Mouse (Mus musculus): ENCODE data around the gene Dlx1. TPM values are rescaled to one million over a fixed set of nuclear protein-coding genes. Genes with fewer than 3 reads are reported as not detected.

The Dlx1 gene
- polyA plus RNA-seq, 1 experiment from 2014 or later, result 0.27 TPM

DNA sequence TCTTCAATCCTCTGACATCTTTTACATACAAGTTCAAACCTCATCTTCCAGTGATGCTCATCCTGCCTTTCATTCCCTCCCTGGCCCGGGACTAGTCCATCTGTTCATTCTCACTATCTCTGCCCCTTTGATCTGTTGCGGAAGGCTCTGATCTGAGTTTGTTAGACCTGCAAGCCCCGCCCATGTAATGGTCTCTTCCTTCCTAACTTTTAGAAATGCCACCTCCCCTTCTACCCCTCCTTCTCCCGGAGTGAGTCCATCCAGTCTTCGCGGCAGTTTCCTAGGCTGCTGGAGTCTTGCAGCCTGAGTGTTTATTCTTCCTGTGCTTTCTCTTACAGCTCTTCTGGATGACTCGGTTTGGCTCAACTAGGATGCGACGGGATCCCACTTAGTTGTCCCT, 38.6 kb downstream of the Dlx1 start:
- H3K36me3 ChIP-seq, result no peaks in the 10 kb centered on the region
- no peak overlapping the region for H3K27ac ChIP-seq
- no peaks in the 10 kb centered on the region for H3K9me3 ChIP-seq (replicated peaks)
- H3K4me2 ChIP-seq, result no peak overlapping the region
- H3K4me3 ChIP-seq (replicated peaks), result no peak overlapping the region
- no peak for ATAC-seq (replicated peaks; ENCODE audit: low FRiP score)
- 77% methylated on average over 9 of the region's 9 CpGs for WGBS
- no peak overlapping the region for H3K9ac ChIP-seq
- no peaks in the 10 kb centered on the region for H3K27me3 ChIP-seq
- no peaks in the 10 kb centered on the region for H3K4me1 ChIP-seq

DNA sequence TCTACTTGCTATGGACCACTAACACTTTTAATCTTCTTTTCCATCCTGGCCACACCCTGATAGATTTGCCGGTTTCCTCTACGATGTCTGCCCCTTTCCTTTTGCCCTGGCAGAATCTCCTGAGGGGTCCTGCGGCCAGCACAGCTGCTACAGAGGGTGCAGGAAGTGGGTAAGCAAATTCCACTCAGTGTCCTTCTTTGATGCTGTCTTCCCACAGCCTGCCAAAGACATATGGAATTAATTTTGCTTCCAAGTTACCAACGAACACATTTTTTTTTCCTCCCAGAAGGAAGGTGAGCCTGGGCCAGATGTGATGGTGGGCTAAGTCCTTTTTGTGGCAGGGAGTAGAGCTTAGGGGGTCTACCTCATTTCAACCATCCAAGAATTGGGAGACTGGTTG, 45.8 kb downstream of the Dlx1 start:
- Histone ChIP-seq H3K9ac (no peak overlapping the region), H3K27ac (no peak overlapping the region), H3K27me3 (no peaks in the 10 kb centered on the region), H3K4me2 (no peak overlapping the region), H3K4me3 (replicated peaks) (no peak overlapping the region), H3K4me1 (no peaks in the 10 kb centered on the region), H3K9me3 (replicated peaks) (0 out of 2 replicates have a peak, but pooled peaks cover 4% of the 10 kb centered on the region), H3K36me3 (no peaks in the 10 kb centered on the region)
- 54% methylated on average over 4 of the region's 4 CpGs for WGBS
- no peak for ATAC-seq (replicated peaks; ENCODE audit: low FRiP score)

DNA sequence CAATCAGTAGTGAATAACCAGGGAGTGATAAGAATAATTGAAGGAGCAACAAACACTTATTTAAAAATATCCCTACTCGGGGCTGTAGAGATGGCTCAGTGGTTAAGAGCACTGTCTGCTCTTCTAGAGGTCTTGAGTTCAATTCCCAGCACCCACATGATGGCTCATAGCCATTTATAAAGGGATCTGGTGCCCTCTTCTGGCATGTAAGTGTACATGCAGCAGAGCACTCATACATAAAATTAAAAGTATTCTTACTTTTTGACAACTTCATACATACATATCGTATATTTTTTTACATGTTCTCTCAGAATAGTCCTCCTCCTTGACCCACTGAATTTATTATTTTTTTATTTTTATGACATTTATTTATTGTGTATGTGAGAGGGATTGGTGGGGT, 49.1 kb downstream of the Dlx1 start:
- H3K9me3 ChIP-seq (replicated peaks), result 0 out of 2 replicates have a peak, but pooled peaks cover 4% of the 10 kb centered on the region
- no peak overlapping the region for H3K4me3 ChIP-seq (replicated peaks)
- H3K27me3 ChIP-seq, result peaks cover 11% of the 10 kb centered on the region
- WGBS, result 90% methylated on average over 2 of the region's 2 CpGs
- no peak overlapping the region for H3K27ac ChIP-seq
- ATAC-seq (replicated peaks; ENCODE audit: low FRiP score), result no peak
- peaks cover 10% of the 10 kb centered on the region; the same call in 1 of the 2 replicates for H3K4me1 ChIP-seq
- H3K4me2 ChIP-seq, result no peak overlapping the region
- no peaks in the 10 kb centered on the region for H3K36me3 ChIP-seq
- no peak overlapping the region for H3K9ac ChIP-seq

DNA sequence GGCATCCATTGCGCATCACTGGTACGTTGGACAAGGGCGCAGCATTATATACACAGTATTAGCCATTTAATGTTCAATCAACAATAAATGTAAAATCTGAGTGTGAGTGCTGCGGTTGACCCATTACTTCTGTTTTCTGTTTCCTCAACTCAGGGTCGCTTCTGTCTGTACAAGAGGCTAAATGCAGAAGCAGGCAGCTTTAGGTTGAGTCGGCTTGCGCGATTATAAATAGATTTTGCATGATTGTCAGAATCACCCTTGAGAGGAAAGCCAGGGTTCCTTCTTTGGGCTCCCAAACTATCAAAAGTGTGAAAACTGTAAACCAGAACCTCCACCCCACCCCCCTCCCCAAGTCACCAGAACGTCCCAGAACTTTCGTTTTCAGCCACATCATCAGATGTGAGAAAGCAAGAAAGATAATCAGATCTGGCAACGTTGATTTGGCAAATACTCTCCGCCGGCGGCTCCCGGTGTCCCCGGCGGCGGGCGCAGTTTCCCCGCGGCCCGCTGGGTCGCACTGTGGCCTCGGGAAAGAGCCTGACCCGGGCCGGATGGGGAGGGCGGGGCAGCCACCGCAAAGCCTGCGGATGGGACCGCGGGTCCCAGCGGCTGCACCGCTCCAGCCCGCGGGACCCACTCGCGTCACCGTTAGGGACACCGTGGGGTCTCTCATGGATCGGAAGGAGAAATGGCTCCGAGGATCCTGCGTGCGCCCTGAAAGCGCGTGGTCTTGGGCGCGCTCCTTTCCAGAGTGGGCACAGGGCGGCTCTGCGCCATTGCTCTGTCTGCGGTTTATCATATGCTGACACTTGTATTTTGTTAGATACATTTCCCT, 52.9 kb downstream of the Dlx1 start:
- H3K36me3 ChIP-seq, result no peaks in the 10 kb centered on the region
- 0 out of 2 replicates have a peak, but pooled peaks cover 4% of the 10 kb centered on the region for H3K9me3 ChIP-seq (replicated peaks)
- H3K9ac ChIP-seq, result peak overlapping the region; percentile 46
- ATAC-seq (replicated peaks; ENCODE audit: low FRiP score), result peak; percentile 67; the same call in 1 of the 2 replicates
- peaks cover 17% of the 10 kb centered on the region for H3K27me3 ChIP-seq
- H3K4me3 ChIP-seq (replicated peaks), result peak overlapping the region; percentile 59
- H3K4me1 ChIP-seq, result peaks cover 10% of the 10 kb centered on the region; the same call in 1 of the 2 replicates
- H3K4me2 ChIP-seq, result peak overlapping the region; percentile 96
- no peak overlapping the region for H3K27ac ChIP-seq
- WGBS, result 12% methylated on average over 45 of the region's 50 CpGs

DNA sequence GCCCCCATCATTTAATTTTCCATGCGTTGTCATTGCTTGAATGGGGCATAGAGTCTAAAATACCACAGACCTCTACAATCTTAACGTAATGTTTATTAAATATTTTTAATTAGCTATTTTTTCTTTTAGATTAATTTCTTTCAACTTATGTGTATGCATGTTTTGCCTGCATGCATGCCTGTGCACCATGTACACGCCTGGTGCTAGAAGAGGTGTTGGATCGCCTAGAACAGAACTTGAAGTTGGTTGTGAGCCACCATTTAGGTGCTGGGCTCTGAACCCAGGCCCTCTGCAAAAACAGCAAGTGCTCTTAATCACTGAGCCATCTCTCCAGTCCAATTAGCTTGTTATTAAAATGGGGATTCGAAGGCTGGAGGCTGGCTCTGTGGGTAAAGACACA, 53.6 kb downstream of the Dlx1 start:
- H3K9ac ChIP-seq, result no peak overlapping the region
- WGBS, result 65% methylated on average over 5 of the region's 5 CpGs
- no peak for ATAC-seq (replicated peaks; ENCODE audit: low FRiP score)

More for the DNA sequence above, 53.6 kb downstream of the Dlx1 start:
- Histone ChIP-seq H3K27me3 (peaks cover 17% of the 10 kb centered on the region), H3K27ac (no peak overlapping the region), H3K4me3 (replicated peaks) (peak overlapping the region; percentile 59), H3K9me3 (replicated peaks) (0 out of 2 replicates have a peak, but pooled peaks cover 4% of the 10 kb centered on the region), H3K4me2 (peak overlapping the region; percentile 96), H3K4me1 (peaks cover 10% of the 10 kb centered on the region; the same call in 1 of the 2 replicates), H3K36me3 (no peaks in the 10 kb centered on the region)

Other genes with a start within 250 kb of the Dlx1 start
- 37.8 and 41.7 TPM in 2 replicates for gene Slc25a12, start 160.4 kb upstream of the Dlx1 start, polyA plus RNA-seq (2015; fragmentation: Nextera tagmentation; extraction: Ambion mirVana)
- 138 and 149 TPM in 2 replicates for gene Hat1, start 139.2 kb upstream of the Dlx1 start, polyA plus RNA-seq (2015; fragmentation: Nextera tagmentation; extraction: Ambion mirVana)
- 39.5 and 42.1 TPM in 2 replicates for gene Metap1d, start 74.8 kb upstream of the Dlx1 start, polyA plus RNA-seq (2015; fragmentation: Nextera tagmentation; extraction: Ambion mirVana)
- gene Dlx2, start 18.6 kb downstream of the Dlx1 start, polyA plus RNA-seq (2015; fragmentation: Nextera tagmentation; extraction: Ambion mirVana), result 0.16 and 0.17 TPM in 2 replicates
- 69.9 and 74.6 TPM in 2 replicates for gene Itga6, start 217.5 kb downstream of the Dlx1 start, polyA plus RNA-seq (2015; fragmentation: Nextera tagmentation; extraction: Ambion mirVana)